In the genomic region with DNA sequence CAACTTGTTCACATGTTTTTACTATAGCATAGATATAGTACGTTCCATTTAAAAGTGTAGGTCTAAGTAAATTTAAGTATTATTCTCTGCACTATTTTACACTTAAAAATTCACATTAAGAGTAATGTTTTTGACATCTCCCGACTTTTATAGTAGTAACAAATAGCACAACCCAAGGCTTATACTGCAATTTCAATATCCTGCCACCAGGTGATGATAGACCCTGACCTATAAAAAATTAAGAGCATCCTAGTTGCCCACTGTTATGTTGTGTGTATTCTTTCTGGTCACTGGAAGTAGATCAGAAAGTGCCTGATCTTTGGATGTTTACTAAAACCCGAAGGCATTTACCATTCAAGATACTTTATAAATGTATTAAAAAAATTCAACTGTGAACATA, we compare ENCODE assay signal across 26 mouse cellular contexts. TPM values are rescaled to one million over a fixed set of nuclear protein-coding genes. Genes with fewer than 3 reads are reported as not detected.
DNase-seq lines count a peak whose midpoint lies in the region; ATAC-seq and TF ChIP-seq lines count a peak whose summit lies in the region.
"Had no signal": no experiment of that assay in that cellular context is flagged by ENCODE, and none has a peak within 500 bp of the region (broad histone marks: within the 10 kb centered on the region; RNA-seq: fewer than 3 reads in every experiment).

No protein-coding gene starts in this region.

- no peaks in the 10 kb centered on the region for H3K4me1 ChIP-seq in lung, embryonic 14.5 days (ENCODE audit: insufficient read depth)
- no peaks in the 10 kb centered on the region for H3K4me1 ChIP-seq in E14TG2a.4 (replicated peaks; ENCODE audit: low read depth, low read length)
- no peaks in the 10 kb centered on the region for H3K4me1 ChIP-seq in MEL (ENCODE audit: control insufficient read depth in 1 of 2, insufficient read depth in 2 of 2, low read length in 2 of 2)
- no peaks in the 10 kb centered on the region for H3K4me1 ChIP-seq in intestine, embryonic 15.5 days (replicated peaks)
- H3K4me1 ChIP-seq: embryonic facial prominence, embryonic 15.5 days; heart, embryonic 12.5 days had no signal

- no peak for DNase-seq in lung, embryonic 14.5 days
- DNase-seq in lung, postnatal 14 days: no peak
- DNase-seq in MEL (ENCODE audit: low read depth, low spot score): peak; percentile 2
- DNase-seq in cerebellum, postnatal 14 days: no peak
- DNase-seq in kidney, adult 9 months: no peak
- DNase-seq: adrenal gland, adult 8-10 months; adrenal gland, postnatal 36 days; cerebellum, adult 2 months; cerebellum, postnatal 10 days; embryo, embryonic 11 days; gastrocnemius, postnatal 36 days; heart, adult 18-20 months had no signal

- no peak overlapping the region for H3K4me3 ChIP-seq in lung, embryonic 14.5 days (ENCODE audit: low read depth, low read length)
- no peak overlapping the region for H3K4me3 ChIP-seq in E14TG2a.4 (replicated peaks; ENCODE audit: low read length)
- H3K4me3 ChIP-seq in MEL (ENCODE audit: control insufficient read depth in 1 of 2, insufficient read depth in 1 of 2, low read depth in 2 of 2, low read length in 2 of 2): no peak overlapping the region
- H3K4me3 ChIP-seq in intestine, embryonic 15.5 days (replicated peaks): no peak overlapping the region
- H3K4me3 ChIP-seq: embryonic facial prominence, embryonic 15.5 days; erythroblast, embryonic 14.5 days; forebrain, embryonic 10.5 days; heart, embryonic 12.5 days; hindbrain, embryonic 10.5 days had no signal

- no peak for TF ChIP-seq POLR2A in MEL (IDR thresholded peaks at IDR 0.05; ENCODE audit: control insufficient read depth in 1 of 2, insufficient read depth in 1 of 2, low read depth in 1 of 2, low read length in 2 of 2, poor library complexity in 1 of 2)

- H3K79me2 ChIP-seq in MEL (ENCODE audit: control insufficient read depth, insufficient read depth, low read length, poor library complexity): no peaks in the 10 kb centered on the region

- TF ChIP-seq RAD21 in MEL (IDR thresholded peaks at IDR 0.05; ENCODE audit: low read depth, low read length): peak; percentile 15

- WGBS in lung, embryonic 14.5 days: 80% methylated on average over 3 of the region's 3 CpGs
- 85% methylated on average over 3 of the region's 3 CpGs for WGBS in intestine, embryonic 15.5 days

- no peak for TF ChIP-seq EP300 in MEL (IDR thresholded peaks at IDR 0.05; ENCODE audit: low read depth in 1 of 2, low read length in 2 of 2)

- no peak for ATAC-seq in lung, embryonic 14.5 days (ENCODE audit: insufficient read depth)
- no peak for ATAC-seq in intestine, embryonic 15.5 days
- ATAC-seq: forebrain, embryonic 14.5 days; intestine, embryonic 16.5 days; Patski had no signal

- no peaks in the 10 kb centered on the region for H3K27me3 ChIP-seq in lung, embryonic 14.5 days (ENCODE audit: insufficient read depth, low read length)
- H3K27me3 ChIP-seq in E14TG2a.4 (ENCODE audit: insufficient read depth, low read length): no peaks in the 10 kb centered on the region
- no peaks in the 10 kb centered on the region for H3K27me3 ChIP-seq in MEL (ENCODE audit: control insufficient read depth in 1 of 2, insufficient read depth in 2 of 2, low read length in 2 of 2)
- no peaks in the 10 kb centered on the region for H3K27me3 ChIP-seq in intestine, embryonic 15.5 days (replicated peaks)
- H3K27me3 ChIP-seq: embryonic facial prominence, embryonic 15.5 days; heart, embryonic 12.5 days; Patski had no signal

- no peak overlapping the region for H3K27ac ChIP-seq in lung, embryonic 14.5 days (ENCODE audit: low read depth)
- H3K27ac ChIP-seq in MEL (ENCODE audit: control insufficient read depth, low read depth, low read length): no peak overlapping the region
- H3K27ac ChIP-seq in intestine, embryonic 15.5 days: no peak overlapping the region
- H3K27ac ChIP-seq: embryonic facial prominence, embryonic 15.5 days; forebrain, embryonic 10.5 days; hindbrain, embryonic 10.5 days; hindbrain, embryonic 14.5 days had no signal

- H3K9ac ChIP-seq in lung, embryonic 14.5 days: no peak overlapping the region
- no peak overlapping the region for H3K9ac ChIP-seq in MEL (ENCODE audit: control insufficient read depth, low read depth, low read length, poor library complexity, severe bottlenecking)
- H3K9ac ChIP-seq in intestine, embryonic 15.5 days: no peak overlapping the region
- H3K9ac ChIP-seq: embryonic facial prominence, embryonic 15.5 days; heart, embryonic 12.5 days; hindbrain, embryonic 14.5 days had no signal

- TF ChIP-seq CTCF in lung, embryonic 14.5 days (IDR thresholded peaks at IDR 0.05; ENCODE audit: low read depth): peak; percentile 11; the same call in 1 of the 2 replicates
- TF ChIP-seq CTCF in E14TG2a.4 (conservative IDR thresholded peaks at IDR 0.05; ENCODE audit: low read length): peak; percentile 86
- TF ChIP-seq CTCF in MEL (IDR thresholded peaks at IDR 0.05 in 2 of 3, conservative IDR thresholded peaks at IDR 0.05 in 1 of 3; ENCODE audit: control insufficient read depth in 1 of 3, insufficient read depth in 1 of 3, low read depth in 2 of 3, low read length in 3 of 3, poor library complexity in 1 of 3, severe bottlenecking in 1 of 3): peak in 1 of 3 experiments; percentile 8; a peak in 2 of 6 replicates

- H3K36me3 ChIP-seq in lung, embryonic 14.5 days (ENCODE audit: insufficient read depth): no peaks in the 10 kb centered on the region
- no peaks in the 10 kb centered on the region for H3K36me3 ChIP-seq in E14TG2a.4 (ENCODE audit: insufficient read depth, low read length)
- H3K36me3 ChIP-seq in MEL (ENCODE audit: control insufficient read depth in 1 of 2, insufficient read depth in 2 of 2, low read length in 2 of 2): no peaks in the 10 kb centered on the region
- H3K36me3 ChIP-seq in intestine, embryonic 15.5 days: no peaks in the 10 kb centered on the region
- H3K36me3 ChIP-seq: embryonic facial prominence, embryonic 15.5 days; forebrain, embryonic 10.5 days; heart, embryonic 12.5 days; hindbrain, embryonic 10.5 days had no signal

- no peaks in the 10 kb centered on the region for H3K9me3 ChIP-seq in lung, embryonic 14.5 days (ENCODE audit: low read depth, low read length)
- H3K9me3 ChIP-seq in E14TG2a.4 (ENCODE audit: low read length) (no peaks in the 10 kb centered on the region), MEL (replicated peaks; ENCODE audit: insufficient read depth, low read length) (no peaks in the 10 kb centered on the region)
- no peaks in the 10 kb centered on the region for H3K9me3 ChIP-seq in intestine, embryonic 15.5 days
- H3K9me3 ChIP-seq: embryonic facial prominence, embryonic 15.5 days; forebrain, embryonic 10.5 days; heart, embryonic 12.5 days; hindbrain, embryonic 10.5 days had no signal

- H3K4me2 ChIP-seq in lung, embryonic 14.5 days: no peak overlapping the region
- H3K4me2 ChIP-seq in intestine, embryonic 15.5 days (replicated peaks): no peak overlapping the region
- H3K4me2 ChIP-seq: embryonic facial prominence, embryonic 15.5 days; heart, embryonic 12.5 days; hindbrain, embryonic 14.5 days had no signal

TF ChIP-seq in MEL, 35 proteins besides CTCF, POLR2A, EP300 and RAD21:
- TF ChIP-seq TCF12 (IDR thresholded peaks at IDR 0.05; ENCODE audit: low read depth, low read length) (no peak), SMC3 (IDR thresholded peaks at IDR 0.05; ENCODE audit: low read depth, low read length) (peak; percentile 29), ZC3H11A (IDR thresholded peaks at IDR 0.05; ENCODE audit: low read depth, low read length) (peak; percentile 3; the same call in 1 of the 2 replicates), ZKSCAN1 (IDR thresholded peaks at IDR 0.05; ENCODE audit: low read depth, low read length) (no peak)

RNA-seq across cellular contexts. Expression of a gene that starts 55.9 kb away (rescaled TPM):
- 1.9 and 2.6 TPM in 2 replicates for polyA plus RNA-seq in lung, embryonic 14.5 days (2014; fragmentation: Nextera tagmentation; extraction: Ambion mirVana)
- total RNA-seq in MEL (2012; rRNA removed): not detected in 2 replicates
- polyA plus RNA-seq in MEL (2012; ENCODE audit: insufficient read depth in 1 of 2, insufficient read length in 2 of 2, low read depth in 1 of 2, low replicate concordance in 2 of 2, missing spikeins in 1 of 2): not detected
- polyA plus RNA-seq in intestine, embryonic 15.5 days (2015; fragmentation: Nextera tagmentation; extraction: Ambion mirVana): 39.5 and 50.0 TPM in 2 replicates
- total RNA-seq: common myeloid progenitor, adult 5-6 weeks; gastrocnemius, adult 8-10 months; gastrocnemius, postnatal 36 days had no signal
- polyA plus RNA-seq: C2C12; erythroblast, embryonic 14.5 days had no signal

Comparison
In these comparisons a context has a peak if more than half of its experiments do, and no peak if none do; other contexts are left out.
1. RNA of a gene that starts 55.9 kb away (polyA plus RNA-seq): 39.5 to 50.0 TPM in intestine, embryonic 15.5 days; 1.9 to 2.6 TPM in lung, embryonic 14.5 days and not detected in MEL; every median in the first group is over 10 times any median in the second.